Mouse (Mus musculus) layer of hippocampus, adult 9-10 months (tissue): Measurements from ENCODE around the gene Olfr912.

ENCODE experiments used
- DNase-seq: peaks from one replicate; pipeline ENCODE4 v3.0.0; 2022; ENCODE audit warnings: low spot score

Olfr912 gene

DNA sequence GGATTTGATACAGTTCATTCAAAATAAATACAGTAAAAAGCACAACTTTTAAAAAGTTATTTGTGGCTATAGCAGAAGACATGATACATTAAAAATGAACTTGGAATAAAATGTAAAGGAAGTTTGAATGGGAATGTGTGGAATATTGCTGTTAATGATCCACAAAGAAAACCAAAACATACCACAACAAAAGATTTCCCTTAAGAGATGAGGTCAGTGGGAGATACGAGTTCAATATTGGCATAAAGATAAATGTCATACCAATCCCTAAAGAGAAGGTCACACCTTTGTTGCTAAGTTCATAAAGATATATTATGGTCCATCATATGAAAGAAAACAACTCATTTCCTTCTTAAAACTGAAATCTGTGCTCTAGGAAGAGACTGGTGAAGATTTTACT is at the start of gene Olfr912:
Olfr912 (plus strand) TSS at position 301 of the 400 bp plus-strand sequence.
- DNase-seq, result no peak

DNA sequence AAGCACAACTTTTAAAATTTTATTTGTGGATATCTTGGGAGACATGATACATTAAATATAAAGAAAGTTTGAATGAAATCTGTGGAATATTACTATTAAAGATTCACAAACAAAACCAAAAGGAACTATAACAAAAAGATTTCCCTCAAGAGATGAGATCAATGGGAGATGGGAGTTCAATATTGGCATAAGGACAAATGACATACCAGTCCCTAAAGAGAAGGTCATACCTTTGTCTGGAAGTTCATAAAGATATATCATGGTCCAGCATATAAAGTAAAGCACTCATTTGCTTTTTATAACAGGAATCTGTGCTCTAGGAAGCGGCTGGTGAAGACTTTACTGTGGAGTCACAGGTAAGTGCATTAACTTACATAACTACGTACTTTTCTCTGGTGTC is 42.4 kb upstream of the Olfr912 start, which contains the start of gene Olfr910:
Olfr910 (plus strand) TSS at position 301 of the 400 bp plus-strand sequence.
- no peak for DNase-seq

DNA sequence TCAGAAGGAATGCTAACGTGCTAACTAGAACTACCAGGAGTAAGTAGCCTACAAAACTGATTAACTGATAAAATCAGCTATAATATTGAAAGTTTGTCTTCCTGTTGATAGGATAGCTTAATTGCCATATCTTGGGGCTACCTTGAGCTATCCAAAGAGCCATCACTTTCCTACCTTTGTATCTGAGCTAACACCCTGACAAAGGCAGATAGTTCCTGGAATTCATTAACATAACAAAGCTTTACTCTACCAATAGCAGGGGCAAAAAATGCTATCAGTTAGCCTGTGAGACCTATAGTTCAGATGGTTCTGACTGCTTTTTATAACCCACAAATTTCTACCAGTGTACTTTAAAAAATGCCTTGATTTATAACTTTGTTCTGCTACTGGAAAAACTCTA is 11.1 kb downstream of the Olfr912 start:
- no peak for DNase-seq

DNA sequence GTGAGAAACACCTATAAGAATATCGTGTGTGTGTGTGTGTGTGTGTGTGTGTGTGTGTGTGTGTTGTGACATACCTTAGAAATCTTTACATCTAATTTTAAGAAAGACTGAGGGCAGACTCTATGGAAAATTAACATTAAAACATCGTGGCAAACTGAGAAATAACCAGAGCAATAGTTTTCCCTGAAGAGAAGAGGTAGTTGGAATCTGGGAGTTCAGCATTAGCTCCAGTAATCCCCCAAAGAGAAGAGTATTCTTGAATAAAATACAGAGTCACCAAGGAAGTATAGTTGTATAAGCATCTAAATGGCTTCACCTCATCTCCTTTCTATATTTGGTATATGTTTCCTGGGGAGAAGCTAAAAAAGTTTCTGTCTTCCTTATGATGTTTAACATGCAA is 12.5 kb downstream of the Olfr912 start, which contains the start of gene Olfr913:
Olfr913 (plus strand) TSS at position 301 of the 400 bp plus-strand sequence.
- DNase-seq, result no peak

DNA sequence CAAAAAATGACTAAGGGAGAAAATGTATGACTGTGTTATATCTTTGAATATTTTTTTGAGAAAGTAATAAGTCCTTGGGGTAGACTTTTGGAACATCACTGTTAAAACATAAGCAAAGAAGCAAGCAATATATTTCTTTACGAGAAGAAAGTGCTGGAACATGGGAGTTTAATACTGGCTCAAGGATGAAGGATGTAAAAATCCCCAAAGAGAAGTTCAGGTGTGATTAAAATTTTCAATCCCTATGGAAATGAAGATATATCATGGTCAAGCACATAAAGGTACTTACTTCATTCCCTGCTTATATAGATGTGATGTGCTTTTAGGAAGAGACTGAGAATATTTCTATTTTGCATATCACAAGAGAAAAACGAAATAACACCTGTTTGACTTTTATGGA is 24.8 kb downstream of the Olfr912 start, which contains the start of gene Olfr914:
Olfr914 (plus strand) TSS at position 301 of the 400 bp plus-strand sequence.
- no peak for DNase-seq

DNA sequence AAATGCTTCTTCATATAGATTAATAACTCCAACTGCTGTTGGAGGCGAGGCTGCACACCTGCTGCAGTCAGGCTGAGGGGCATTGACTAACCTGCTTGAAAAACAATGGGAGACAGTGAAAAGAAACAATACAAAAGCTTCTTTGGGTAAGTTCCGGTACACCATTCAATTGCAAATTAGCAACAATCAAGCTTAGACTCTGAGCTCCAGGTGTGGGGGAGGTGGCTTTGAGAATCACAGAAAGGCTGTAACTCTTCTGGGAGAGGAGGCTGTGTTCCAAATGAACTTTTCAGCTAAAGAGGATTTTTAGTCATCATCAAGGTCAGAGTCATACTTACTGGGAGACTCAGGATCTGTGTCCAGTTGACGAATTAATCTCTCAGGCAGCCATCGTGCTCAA is 52.4 kb downstream of the Olfr912 start:
- no peak for DNase-seq
